Mouse (Mus musculus): ENCODE data around the gene Metap2. TPM values are rescaled to one million over a fixed set of nuclear protein-coding genes. Genes with fewer than 3 reads are reported as not detected.

Metap2 gene
- total RNA-seq (2023), result 100 to 1,000 TPM; 132 to 133 TPM

GRCm38 (mm10) chr10:93897043-93897646 lies at the start of gene Metap2:
Metap2 (minus strand) TSS chr10:93897093.

GRCm38 (mm10) chr10:93830931-93831729 lies 65.8 kb downstream of the Metap2 start, which contains the start of gene Usp44:
Usp44 (plus strand) TSS chr10:93831555.

Other genes with a start within 250 kb of the Metap2 start
- gene Usp44, start 65.5 kb downstream of the Metap2 start, total RNA-seq (2023), result not detected
- gene Vezt, start 138.7 kb upstream of the Metap2 start, total RNA-seq (2023), result 10 to 100 TPM; 23.3 to 31.4 TPM
- gene Fgd6, start 138.9 kb upstream of the Metap2 start, total RNA-seq (2023), result 1 to 10 TPM; 4.4 to 5.5 TPM

All from T-cell, adult 66 days (primary cell).